Mouse (Mus musculus): ENCODE data around the gene Nqo2. TPM values are rescaled to one million over a fixed set of nuclear protein-coding genes. Genes with fewer than 3 reads are reported as not detected.
A peak's percentile ranks its signal among the peaks of the same experiment; 100 is the strongest.

Gene Nqo2
- 12.2 and 15.0 TPM in 2 replicates for total RNA-seq (2012; rRNA removed)

DNA sequence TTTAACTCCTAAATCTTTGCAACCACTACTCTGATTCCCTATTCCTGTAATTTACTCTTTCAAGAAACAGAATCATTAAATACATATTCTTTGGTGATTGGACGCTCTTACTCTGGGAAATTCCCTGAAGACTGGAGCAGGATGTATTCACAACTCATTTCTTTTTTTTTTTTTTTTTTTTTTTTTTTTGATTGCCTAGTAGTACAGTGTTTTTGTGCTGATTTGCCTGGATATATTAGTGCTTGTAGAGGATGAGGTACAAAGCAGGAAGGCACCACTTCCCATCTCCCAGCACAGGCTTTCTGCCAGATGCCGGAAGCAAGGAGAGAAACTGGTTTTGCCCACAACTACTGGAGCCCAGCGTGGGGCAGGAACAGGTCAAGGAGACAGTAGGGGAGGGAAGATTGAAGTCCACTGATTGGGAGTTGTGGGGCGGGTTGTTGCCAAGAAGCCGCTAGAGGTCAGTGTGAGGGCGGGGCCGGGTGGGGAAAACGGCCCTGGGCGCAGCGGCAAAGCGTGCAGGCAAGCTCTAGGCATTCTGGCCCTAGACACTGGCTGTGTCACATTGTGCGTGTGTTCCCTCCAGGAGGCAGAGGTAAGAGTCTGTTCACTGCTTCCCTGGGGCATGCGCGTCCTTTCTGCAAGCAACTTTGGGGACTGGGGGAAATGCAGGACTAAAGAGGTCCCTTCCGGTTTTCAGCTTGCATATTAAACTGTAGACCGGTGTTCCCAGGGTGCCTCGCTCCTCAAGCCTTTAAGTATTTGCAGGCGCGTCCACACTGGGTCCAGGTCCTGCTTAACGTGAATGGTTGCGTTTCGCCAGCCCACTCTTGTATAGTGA is at the start of gene Nqo2:
Gene Nqo2, plus strand, starts transcription at position 482 of the 841 bp plus-strand sequence.
- peak; percentile 80; the same call in 1 of the 2 replicates for TF ChIP-seq ZNF384 (IDR thresholded peaks at IDR 0.05; ENCODE audit: low read depth, low read length)
- no peak for TF ChIP-seq MAFK (IDR thresholded peaks at IDR 0.05; ENCODE audit: insufficient read depth, low read depth, low read length)
- TF ChIP-seq CHD2 (IDR thresholded peaks at IDR 0.05; ENCODE audit: low read depth, low read length) = 0 out of 2 replicates have a peak, but pooled peaks have one; percentile 25
- TF ChIP-seq HCFC1 (IDR thresholded peaks at IDR 0.05; ENCODE audit: borderline replicate concordance, insufficient read depth, low read length) = peak; percentile 67; the same call in 1 of the 2 replicates
- no peak for TF ChIP-seq ZC3H11A (IDR thresholded peaks at IDR 0.05; ENCODE audit: borderline replicate concordance, low read depth, low read length)
- DNase-seq (ENCODE audit: low read depth, low spot score) = peak; percentile 74
- Histone ChIP-seq H3K36me3 (ENCODE audit: control insufficient read depth, insufficient read depth, low read length, poor library complexity, severe bottlenecking) (no peaks in the 10 kb centered on the region), H3K9ac (ENCODE audit: insufficient read depth, low read depth, low read length, poor library complexity, severe bottlenecking) (peak within 1 kb of the TSS; percentile 75), H3K9me3 (ENCODE audit: control insufficient read depth, insufficient read depth, low read depth, low read length) (no peaks in the 10 kb centered on the region), H3K4me3 (ENCODE audit: insufficient read depth in 1 of 2, low read depth in 1 of 2, low read length in 2 of 2, poor library complexity in 1 of 2, severe bottlenecking in 1 of 2) (peak within 1 kb of the TSS; percentile 77 to 86), H3K27ac (ENCODE audit: insufficient read depth, low read depth, low read length, poor library complexity, severe bottlenecking) (peak within 1 kb of the TSS; percentile 80), H3K4me1 (ENCODE audit: control insufficient read depth in 2 of 2, insufficient read depth in 2 of 2, low read length in 2 of 2, poor library complexity in 1 of 2) (peaks cover 0 to 12% of the 10 kb centered on the region in 2 experiments; a peak in 1 of 4 replicates)
- in situ Hi-C loops (cut with MboI; ENCODE audit: low sequenced_read_pairs in 2 of 2, unreplicated experiment in 2 of 2) = no loop called here

DNA sequence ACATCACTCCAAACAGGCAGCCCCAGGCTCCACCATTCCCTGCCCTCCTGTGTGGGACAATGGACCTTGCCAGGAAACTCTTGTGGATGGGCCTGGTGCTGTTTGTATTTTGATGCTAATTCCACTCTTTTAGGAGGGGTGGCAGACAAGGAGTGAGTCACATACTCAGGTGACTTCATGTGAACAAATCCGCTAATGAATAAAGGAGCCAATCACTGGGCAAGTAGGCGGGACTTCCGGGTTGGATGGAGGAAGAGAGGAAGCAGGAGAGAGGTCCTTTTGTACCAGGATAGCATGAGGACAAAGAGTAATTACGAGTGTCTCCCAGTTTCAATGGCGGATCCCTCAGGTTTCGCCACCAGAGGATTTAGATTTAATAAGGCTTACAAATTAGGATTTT is 43.4 kb upstream of the Nqo2 start:
- Histone ChIP-seq H3K27ac (ENCODE audit: insufficient read depth, low read depth, low read length, poor library complexity, severe bottlenecking) (peak overlapping the region; percentile 90; the same call in 1 of the 2 replicates), H3K4me1 (ENCODE audit: control insufficient read depth in 2 of 2, insufficient read depth in 2 of 2, low read length in 2 of 2, poor library complexity in 1 of 2) (peaks cover 3 to 4% of the 10 kb centered on the region in 2 experiments; a peak in 2 of 4 replicates), H3K9ac (ENCODE audit: insufficient read depth, low read depth, low read length, poor library complexity, severe bottlenecking) (peak overlapping the region; percentile 87; the same call in 1 of the 2 replicates), H3K4me3 (ENCODE audit: insufficient read depth in 1 of 2, low read depth in 1 of 2, low read length in 2 of 2, poor library complexity in 1 of 2, severe bottlenecking in 1 of 2) (peak overlapping the region; percentile 61 to 74), H3K36me3 (ENCODE audit: control insufficient read depth, insufficient read depth, low read length, poor library complexity, severe bottlenecking) (no peaks in the 10 kb centered on the region; the same call in none of the 2 replicates), H3K9me3 (ENCODE audit: control insufficient read depth, insufficient read depth, low read depth, low read length) (no peaks in the 10 kb centered on the region)
- peak; percentile 75 for DNase-seq (ENCODE audit: low read depth, low spot score)
- TF ChIP-seq ZC3H11A (IDR thresholded peaks at IDR 0.05; ENCODE audit: borderline replicate concordance, low read depth, low read length) (no peak), MAFK (IDR thresholded peaks at IDR 0.05; ENCODE audit: insufficient read depth, low read depth, low read length) (no peak), CHD2 (IDR thresholded peaks at IDR 0.05; ENCODE audit: low read depth, low read length) (no peak), HCFC1 (IDR thresholded peaks at IDR 0.05; ENCODE audit: borderline replicate concordance, insufficient read depth, low read length) (no peak), ZNF384 (IDR thresholded peaks at IDR 0.05; ENCODE audit: low read depth, low read length) (no peak)
- in situ Hi-C loops (cut with MboI; ENCODE audit: low sequenced_read_pairs in 2 of 2, unreplicated experiment in 2 of 2) = no loop called here

DNA sequence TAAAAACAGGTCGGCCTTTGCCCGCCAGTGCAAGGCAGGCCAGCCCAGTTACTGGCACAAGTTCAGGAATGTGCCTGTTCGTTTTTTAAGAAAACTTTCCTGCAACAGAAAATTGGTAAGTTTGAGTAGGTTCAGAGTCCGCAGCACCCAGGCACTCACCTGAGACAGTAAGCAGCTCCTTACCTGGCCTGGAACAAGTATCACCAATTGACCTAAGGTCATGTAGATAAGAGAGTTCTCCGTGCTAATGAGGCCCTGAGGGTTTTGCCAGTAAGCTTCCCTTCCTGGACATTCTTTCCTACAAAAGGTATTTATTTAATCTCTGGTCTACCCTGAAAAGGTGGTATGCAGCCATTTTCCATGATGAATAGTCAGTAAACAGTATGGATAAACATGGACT is 42.8 kb upstream of the Nqo2 start:
- Histone ChIP-seq H3K4me1 (ENCODE audit: control insufficient read depth in 2 of 2, insufficient read depth in 2 of 2, low read length in 2 of 2, poor library complexity in 1 of 2) (peaks cover 3 to 4% of the 10 kb centered on the region in 2 experiments; a peak in 2 of 4 replicates), H3K4me3 (ENCODE audit: insufficient read depth in 1 of 2, low read depth in 1 of 2, low read length in 2 of 2, poor library complexity in 1 of 2, severe bottlenecking in 1 of 2) (peak overlapping the region; percentile 61 to 74), H3K36me3 (ENCODE audit: control insufficient read depth, insufficient read depth, low read length, poor library complexity, severe bottlenecking) (no peaks in the 10 kb centered on the region; the same call in none of the 2 replicates), H3K9ac (ENCODE audit: insufficient read depth, low read depth, low read length, poor library complexity, severe bottlenecking) (peak overlapping the region; percentile 87), H3K27ac (ENCODE audit: insufficient read depth, low read depth, low read length, poor library complexity, severe bottlenecking) (peak overlapping the region; percentile 90), H3K9me3 (ENCODE audit: control insufficient read depth, insufficient read depth, low read depth, low read length) (no peaks in the 10 kb centered on the region)
- TF ChIP-seq CHD2 (IDR thresholded peaks at IDR 0.05; ENCODE audit: low read depth, low read length) (no peak), MAFK (IDR thresholded peaks at IDR 0.05; ENCODE audit: insufficient read depth, low read depth, low read length) (no peak), HCFC1 (IDR thresholded peaks at IDR 0.05; ENCODE audit: borderline replicate concordance, insufficient read depth, low read length) (no peak), ZNF384 (IDR thresholded peaks at IDR 0.05; ENCODE audit: low read depth, low read length) (no peak), ZC3H11A (IDR thresholded peaks at IDR 0.05; ENCODE audit: borderline replicate concordance, low read depth, low read length) (no peak)
- in situ Hi-C loops (cut with MboI; ENCODE audit: low sequenced_read_pairs in 2 of 2, unreplicated experiment in 2 of 2) = no loop called here
- no peak for DNase-seq (ENCODE audit: low read depth, low spot score)

DNA sequence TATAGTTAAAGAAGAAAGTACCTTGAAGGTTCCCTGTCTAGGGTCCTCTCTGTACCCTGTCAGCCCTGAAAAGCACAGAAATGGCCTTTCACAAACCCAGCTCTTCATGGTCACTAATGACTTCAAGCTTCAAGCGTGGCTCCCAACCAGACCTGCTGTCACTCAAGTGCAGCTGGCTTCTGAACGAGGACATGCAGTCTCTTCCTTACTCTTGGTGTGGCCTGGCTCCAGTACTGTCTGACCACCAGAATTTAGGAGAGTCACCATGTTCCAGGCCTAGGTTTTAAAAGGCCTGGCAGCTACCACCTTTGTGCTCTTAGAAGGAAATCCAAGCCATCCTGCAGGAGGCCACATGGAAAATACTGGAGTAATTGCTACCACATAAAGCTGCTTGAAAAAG is 34.2 kb upstream of the Nqo2 start:
- H3K9me3 ChIP-seq (ENCODE audit: control insufficient read depth, insufficient read depth, low read depth, low read length) = no peaks in the 10 kb centered on the region
- peaks cover 3% of the 10 kb centered on the region for H3K36me3 ChIP-seq (ENCODE audit: control insufficient read depth, insufficient read depth, low read length, poor library complexity, severe bottlenecking)
- no peaks in the 10 kb centered on the region; a peak in 1 of 4 replicates for H3K4me1 ChIP-seq (ENCODE audit: control insufficient read depth in 2 of 2, insufficient read depth in 2 of 2, low read length in 2 of 2, poor library complexity in 1 of 2)
- H3K4me3 ChIP-seq (ENCODE audit: insufficient read depth in 1 of 2, low read depth in 1 of 2, low read length in 2 of 2, poor library complexity in 1 of 2, severe bottlenecking in 1 of 2) = no peak overlapping the region
- TF ChIP-seq ZNF384 (IDR thresholded peaks at IDR 0.05; ENCODE audit: low read depth, low read length) (no peak), HCFC1 (IDR thresholded peaks at IDR 0.05; ENCODE audit: borderline replicate concordance, insufficient read depth, low read length) (no peak), MAFK (IDR thresholded peaks at IDR 0.05; ENCODE audit: insufficient read depth, low read depth, low read length) (no peak), ZC3H11A (IDR thresholded peaks at IDR 0.05; ENCODE audit: borderline replicate concordance, low read depth, low read length) (no peak), CHD2 (IDR thresholded peaks at IDR 0.05; ENCODE audit: low read depth, low read length) (no peak)
- in situ Hi-C loops (cut with MboI; ENCODE audit: low sequenced_read_pairs in 2 of 2, unreplicated experiment in 2 of 2) = no loop called here
- no peak overlapping the region for H3K9ac ChIP-seq (ENCODE audit: insufficient read depth, low read depth, low read length, poor library complexity, severe bottlenecking)
- no peak overlapping the region for H3K27ac ChIP-seq (ENCODE audit: insufficient read depth, low read depth, low read length, poor library complexity, severe bottlenecking)
- no peak for DNase-seq (ENCODE audit: low read depth, low spot score)
